Mouse (Mus musculus): ENCODE measurements at regions not wholly inside any gene's neighbourhood (a gene's known extent, or its start where the extent isn't known, plus 50 kb on each side); places are given as distances from the start of the nearest gene placed in this dataset.

DNA sequence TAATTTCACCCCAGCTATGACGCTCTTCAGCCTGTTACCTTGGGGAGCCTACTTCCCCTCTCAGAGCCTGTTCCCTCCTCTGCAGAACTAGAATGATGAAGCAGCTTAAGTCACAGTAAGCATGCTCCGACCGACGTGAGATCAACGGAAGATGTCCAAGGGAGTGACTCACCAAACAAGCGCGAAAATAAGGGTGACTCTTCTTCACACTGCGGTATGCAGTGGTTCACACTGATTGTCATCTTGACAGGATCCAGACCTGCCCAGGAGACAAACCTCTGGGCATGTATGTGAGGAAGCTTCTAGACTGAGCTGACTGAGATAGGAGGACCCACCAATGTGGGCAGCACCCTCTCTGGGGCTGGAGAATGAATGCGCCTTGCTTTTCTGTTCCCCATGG lies 116.3 kb upstream of the Tpm1 start:
- Histone ChIP-seq H3K36me3 (ENCODE audit: control insufficient read depth, insufficient read depth, low read length, poor library complexity, severe bottlenecking) (no peaks in the 10 kb centered on the region), H3K4me3 (ENCODE audit: low read depth, low read length) (no peak overlapping the region), H3K4me1 (ENCODE audit: control insufficient read depth, insufficient read depth, low read length) (no peaks in the 10 kb centered on the region), H3K27me3 (ENCODE audit: control insufficient read depth, insufficient read depth, low read length, poor library complexity, severe bottlenecking) (no peaks in the 10 kb centered on the region), H3K27ac (ENCODE audit: insufficient read depth, low read length) (no peak overlapping the region), H3K9ac (ENCODE audit: low read depth, poor library complexity, severe bottlenecking) (no peak overlapping the region), H3K9me3 (replicated peaks; ENCODE audit: control insufficient read depth, insufficient read depth, low read length, poor library complexity, severe bottlenecking) (peaks cover 10% of the 10 kb centered on the region)
- TF ChIP-seq CTCF (IDR thresholded peaks at IDR 0.05; ENCODE audit: low read depth, low read length) (no peak), EP300 (IDR thresholded peaks at IDR 0.05; ENCODE audit: insufficient read depth, low read depth, low read length) (no peak), POLR2A (IDR thresholded peaks at IDR 0.05; ENCODE audit: insufficient read depth, low read length) (no peak)

DNA sequence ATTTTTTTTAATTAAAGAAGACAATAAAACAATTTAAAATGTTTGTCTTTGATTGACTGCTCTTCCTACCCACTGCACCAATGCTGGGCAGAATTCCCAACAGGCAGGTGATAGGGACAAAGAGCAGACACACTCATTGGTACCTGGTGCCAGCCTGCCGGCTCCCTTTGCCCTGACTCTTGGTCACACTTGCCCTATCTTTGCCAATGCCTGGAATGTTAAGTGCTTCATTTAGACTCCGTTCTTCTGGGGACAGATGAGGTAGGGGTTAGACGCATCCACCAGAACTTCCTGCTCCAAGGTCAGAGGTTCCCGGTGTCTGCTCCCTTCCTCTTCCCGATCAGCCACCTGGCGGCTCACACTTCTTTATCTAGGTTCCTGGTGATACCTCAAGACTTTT lies 114.5 kb upstream of the Tpm1 start:
- Histone ChIP-seq H3K27ac (ENCODE audit: insufficient read depth, low read length) (no peak overlapping the region), H3K27me3 (ENCODE audit: control insufficient read depth, insufficient read depth, low read length, poor library complexity, severe bottlenecking) (no peaks in the 10 kb centered on the region), H3K9me3 (replicated peaks; ENCODE audit: control insufficient read depth, insufficient read depth, low read length, poor library complexity, severe bottlenecking) (peaks cover 14% of the 10 kb centered on the region), H3K4me3 (ENCODE audit: low read depth, low read length) (no peak overlapping the region), H3K9ac (ENCODE audit: low read depth, poor library complexity, severe bottlenecking) (no peak overlapping the region), H3K4me1 (ENCODE audit: control insufficient read depth, insufficient read depth, low read length) (no peaks in the 10 kb centered on the region), H3K36me3 (ENCODE audit: control insufficient read depth, insufficient read depth, low read length, poor library complexity, severe bottlenecking) (no peaks in the 10 kb centered on the region)
- TF ChIP-seq CTCF (IDR thresholded peaks at IDR 0.05; ENCODE audit: low read depth, low read length): no peak
- TF ChIP-seq POLR2A (IDR thresholded peaks at IDR 0.05; ENCODE audit: insufficient read depth, low read length): no peak
- TF ChIP-seq EP300 (IDR thresholded peaks at IDR 0.05; ENCODE audit: insufficient read depth, low read depth, low read length): no peak

DNA sequence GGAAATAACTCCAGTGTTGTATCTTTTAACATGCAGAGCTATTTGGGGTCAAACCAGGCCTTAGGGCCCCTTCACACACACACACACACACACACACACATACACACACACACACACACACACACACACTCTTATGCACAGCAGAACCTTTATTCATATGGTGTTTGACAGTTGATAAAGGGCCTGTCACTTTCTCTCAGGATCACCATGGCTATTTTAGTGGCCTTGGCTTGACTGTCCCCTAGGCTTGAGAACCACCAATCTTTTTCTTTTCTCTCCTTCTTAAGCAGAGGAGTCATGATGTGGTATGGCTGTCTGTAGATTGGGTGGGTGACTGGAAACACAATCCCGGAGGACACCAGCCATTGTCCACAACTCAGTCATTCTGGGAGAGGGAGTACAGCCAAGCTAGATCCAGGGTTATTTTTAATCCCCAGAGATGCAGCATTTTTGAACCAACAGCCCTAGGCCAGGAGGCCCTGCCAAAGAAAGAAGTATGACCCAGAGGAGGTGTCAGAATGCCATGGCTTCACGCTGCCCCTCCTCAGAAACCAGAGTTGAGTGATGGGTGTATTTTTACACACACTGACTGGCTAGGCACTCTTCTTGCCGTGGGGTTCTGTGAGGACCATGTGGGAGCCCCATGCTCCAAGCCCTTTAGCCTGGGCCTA lies 111.7 kb upstream of the Tpm1 start:
- no peaks in the 10 kb centered on the region for H3K27me3 ChIP-seq (ENCODE audit: control insufficient read depth, insufficient read depth, low read length, poor library complexity, severe bottlenecking)

DNA sequence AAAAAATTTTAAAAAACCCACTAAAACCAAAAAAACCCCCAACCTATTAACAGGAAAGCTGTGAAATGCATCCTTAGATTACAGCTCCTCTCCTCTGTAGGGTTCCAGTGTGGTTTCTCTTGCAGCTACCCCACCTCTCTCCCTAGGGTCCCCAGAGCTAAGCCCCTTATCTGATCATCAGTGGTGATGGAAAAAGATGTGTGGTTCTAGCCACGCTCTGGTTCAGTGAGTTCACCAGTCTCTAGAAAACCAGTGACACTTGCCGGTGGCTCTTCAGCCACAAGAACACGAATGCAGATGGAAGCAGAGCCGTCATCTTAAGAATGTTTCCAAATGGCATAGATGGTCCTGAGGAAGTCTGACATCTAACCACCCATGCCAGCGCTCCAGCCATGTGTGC lies 111.1 kb upstream of the Tpm1 start:
- H3K4me1 ChIP-seq (ENCODE audit: control insufficient read depth, insufficient read depth, low read length): no peaks in the 10 kb centered on the region
- H3K27me3 ChIP-seq (ENCODE audit: control insufficient read depth, insufficient read depth, low read length, poor library complexity, severe bottlenecking): no peaks in the 10 kb centered on the region
- no peak overlapping the region for H3K9ac ChIP-seq (ENCODE audit: low read depth, poor library complexity, severe bottlenecking)
- H3K27ac ChIP-seq (ENCODE audit: insufficient read depth, low read length): no peak overlapping the region
- TF ChIP-seq POLR2A (IDR thresholded peaks at IDR 0.05; ENCODE audit: insufficient read depth, low read length) (no peak), EP300 (IDR thresholded peaks at IDR 0.05; ENCODE audit: insufficient read depth, low read depth, low read length) (no peak), CTCF (IDR thresholded peaks at IDR 0.05; ENCODE audit: low read depth, low read length) (no peak)
- no peak overlapping the region for H3K4me3 ChIP-seq (ENCODE audit: low read depth, low read length)
- H3K36me3 ChIP-seq (ENCODE audit: control insufficient read depth, insufficient read depth, low read length, poor library complexity, severe bottlenecking): no peaks in the 10 kb centered on the region
- peaks cover 14% of the 10 kb centered on the region for H3K9me3 ChIP-seq (replicated peaks; ENCODE audit: control insufficient read depth, insufficient read depth, low read length, poor library complexity, severe bottlenecking)

More for the DNA sequence above, 111.7 kb upstream of the Tpm1 start:
- H3K36me3 ChIP-seq (ENCODE audit: control insufficient read depth, insufficient read depth, low read length, poor library complexity, severe bottlenecking): no peaks in the 10 kb centered on the region
- no peaks in the 10 kb centered on the region for H3K4me1 ChIP-seq (ENCODE audit: control insufficient read depth, insufficient read depth, low read length)
- TF ChIP-seq EP300 (IDR thresholded peaks at IDR 0.05; ENCODE audit: insufficient read depth, low read depth, low read length) (no peak), CTCF (IDR thresholded peaks at IDR 0.05; ENCODE audit: low read depth, low read length) (no peak), POLR2A (IDR thresholded peaks at IDR 0.05; ENCODE audit: insufficient read depth, low read length) (no peak)
- H3K27ac ChIP-seq (ENCODE audit: insufficient read depth, low read length): no peak overlapping the region
- H3K9me3 ChIP-seq (replicated peaks; ENCODE audit: control insufficient read depth, insufficient read depth, low read length, poor library complexity, severe bottlenecking): peaks cover 14% of the 10 kb centered on the region
- no peak overlapping the region for H3K9ac ChIP-seq (ENCODE audit: low read depth, poor library complexity, severe bottlenecking)
- no peak overlapping the region for H3K4me3 ChIP-seq (ENCODE audit: low read depth, low read length)

DNA sequence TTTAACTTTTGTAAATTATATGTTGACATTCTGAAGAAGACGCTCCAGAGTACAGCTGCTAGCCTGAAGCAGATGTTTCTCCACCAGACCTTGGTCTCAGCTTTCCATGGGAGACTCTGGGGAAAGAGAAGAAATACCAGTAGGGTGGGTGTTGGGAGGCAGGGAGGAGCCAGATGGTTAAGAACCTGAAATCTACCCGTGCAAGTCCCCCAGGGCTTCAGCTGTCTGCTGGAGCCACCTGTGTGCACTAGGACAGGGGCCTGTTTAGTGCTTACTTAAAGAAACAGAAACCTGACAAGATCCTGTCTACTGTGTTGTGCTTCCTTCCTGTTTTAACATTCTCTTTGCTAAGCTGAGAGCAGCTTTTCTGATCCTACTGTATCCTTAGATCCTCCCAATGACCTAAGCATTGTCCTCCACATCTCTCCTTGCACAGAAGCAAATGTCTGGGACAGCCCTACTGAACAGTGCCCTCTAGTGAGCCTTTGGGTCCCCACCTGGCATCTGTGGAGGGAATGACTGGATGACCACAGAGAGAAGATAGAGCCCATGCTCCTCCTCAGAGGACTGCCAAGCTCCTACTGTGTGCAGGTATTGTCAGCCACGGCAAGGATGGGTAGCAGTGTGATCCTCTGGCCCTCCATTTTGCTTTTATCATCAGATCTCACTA lies 107.5 kb upstream of the Tpm1 start:
- Histone ChIP-seq H3K27ac (ENCODE audit: insufficient read depth, low read length) (no peak overlapping the region), H3K9me3 (replicated peaks; ENCODE audit: control insufficient read depth, insufficient read depth, low read length, poor library complexity, severe bottlenecking) (peaks cover 14% of the 10 kb centered on the region), H3K27me3 (ENCODE audit: control insufficient read depth, insufficient read depth, low read length, poor library complexity, severe bottlenecking) (no peaks in the 10 kb centered on the region), H3K4me3 (ENCODE audit: low read depth, low read length) (no peak overlapping the region), H3K4me1 (ENCODE audit: control insufficient read depth, insufficient read depth, low read length) (no peaks in the 10 kb centered on the region), H3K36me3 (ENCODE audit: control insufficient read depth, insufficient read depth, low read length, poor library complexity, severe bottlenecking) (no peaks in the 10 kb centered on the region), H3K9ac (ENCODE audit: low read depth, poor library complexity, severe bottlenecking) (no peak overlapping the region)
- no peak for TF ChIP-seq EP300 (IDR thresholded peaks at IDR 0.05; ENCODE audit: insufficient read depth, low read depth, low read length)
- peak; percentile 76 for TF ChIP-seq CTCF (IDR thresholded peaks at IDR 0.05; ENCODE audit: low read depth, low read length)

DNA sequence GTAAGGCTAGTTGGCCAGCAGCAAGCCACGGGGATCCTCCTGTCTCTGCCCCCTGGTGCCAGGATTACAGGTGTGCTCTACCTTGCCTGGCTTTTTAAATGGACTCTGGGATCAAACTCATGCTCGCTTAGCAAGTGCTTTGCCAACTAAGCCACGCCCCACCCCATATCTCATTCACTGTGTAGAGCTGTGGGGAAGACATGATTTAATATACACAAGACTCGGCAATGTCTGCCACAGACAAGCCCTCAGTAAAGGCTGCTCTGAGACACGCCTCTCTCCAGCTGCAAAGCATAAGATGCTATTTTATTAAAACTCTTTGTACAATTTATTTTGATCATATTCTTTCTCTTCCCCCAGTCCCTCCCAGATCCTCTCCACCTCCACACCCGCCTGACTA lies 104.9 kb upstream of the Tpm1 start:
- no peaks in the 10 kb centered on the region for H3K4me1 ChIP-seq (ENCODE audit: control insufficient read depth, insufficient read depth, low read length)
- no peaks in the 10 kb centered on the region for H3K27me3 ChIP-seq (ENCODE audit: control insufficient read depth, insufficient read depth, low read length, poor library complexity, severe bottlenecking)
- H3K36me3 ChIP-seq (ENCODE audit: control insufficient read depth, insufficient read depth, low read length, poor library complexity, severe bottlenecking): no peaks in the 10 kb centered on the region
- H3K9me3 ChIP-seq (replicated peaks; ENCODE audit: control insufficient read depth, insufficient read depth, low read length, poor library complexity, severe bottlenecking): no peaks in the 10 kb centered on the region
- H3K4me3 ChIP-seq (ENCODE audit: low read depth, low read length): no peak overlapping the region
- H3K27ac ChIP-seq (ENCODE audit: insufficient read depth, low read length): no peak overlapping the region
- no peak overlapping the region for H3K9ac ChIP-seq (ENCODE audit: low read depth, poor library complexity, severe bottlenecking)
- TF ChIP-seq CTCF (IDR thresholded peaks at IDR 0.05; ENCODE audit: low read depth, low read length) (no peak), EP300 (IDR thresholded peaks at IDR 0.05; ENCODE audit: insufficient read depth, low read depth, low read length) (no peak), POLR2A (IDR thresholded peaks at IDR 0.05; ENCODE audit: insufficient read depth, low read length) (no peak)
